Mouse (Mus musculus): ENCODE results near the gene Fam193b.
A peak's percentile ranks its signal among the peaks of the same experiment; 100 is the strongest.

Gene Fam193b

GRCm38 (mm10) chr13:55527834-55528772 lies 42.8 kb downstream of the Fam193b start:
- DNase-seq (ENCODE audit: low spot score in 2 of 2), result peak in 1 of 2 experiments; percentile 42

GRCm38 (mm10) chr13:55527212-55527611 lies 43.7 kb downstream of the Fam193b start:
- peak in 1 of 2 experiments; percentile 19 for DNase-seq (ENCODE audit: low spot score in 2 of 2)

- peak in 1 of 2 experiments; percentile 16 for DNase-seq (ENCODE audit: low spot score in 2 of 2)
Measured at GRCm38 (mm10) chr13:55525733-55526553, 45.0 kb downstream of the Fam193b start.

- no peak for DNase-seq (ENCODE audit: low spot score in 2 of 2)
Measured at GRCm38 (mm10) chr13:55523951-55524600, 46.8 kb downstream of the Fam193b start.

- DNase-seq (ENCODE audit: low spot score in 2 of 2), result no peak
Measured at GRCm38 (mm10) chr13:55523278-55523677, 47.6 kb downstream of the Fam193b start.

- DNase-seq (ENCODE audit: low spot score in 2 of 2), result no peak
Measured at GRCm38 (mm10) chr13:55522730-55523129, 48.2 kb downstream of the Fam193b start.

- no peak for DNase-seq (ENCODE audit: low spot score in 2 of 2)
Measured at GRCm38 (mm10) chr13:55519606-55520005, 51.3 kb downstream of the Fam193b start.

- DNase-seq (ENCODE audit: low spot score in 2 of 2), result peak; percentile 79 to 86
Measured at GRCm38 (mm10) chr13:55516955-55517354, 54.0 kb downstream of the Fam193b start.

GRCm38 (mm10) chr13:55513828-55514227 lies 57.1 kb downstream of the Fam193b start:
- no peak for DNase-seq (ENCODE audit: low spot score in 2 of 2)

- peak; percentile 83 to 84 for DNase-seq (ENCODE audit: low spot score in 2 of 2)
Measured at GRCm38 (mm10) chr13:55513111-55513748, 57.7 kb downstream of the Fam193b start, which contains the start of gene Pdlim7. Gene Pdlim7 (minus strand): TSS chr13:55513676.

GRCm38 (mm10) chr13:55512379-55513031 lies 58.4 kb downstream of the Fam193b start:
- DNase-seq (ENCODE audit: low spot score in 2 of 2), result no peak

GRCm38 (mm10) chr13:55511492-55511861 lies 59.4 kb downstream of the Fam193b start:
- no peak for DNase-seq (ENCODE audit: low spot score in 2 of 2)

GRCm38 (mm10) chr13:55510668-55511491 lies 60.0 kb downstream of the Fam193b start:
- no peak for DNase-seq (ENCODE audit: low spot score in 2 of 2)

- DNase-seq (ENCODE audit: low spot score in 2 of 2), result no peak
Measured at GRCm38 (mm10) chr13:55510332-55510667, 60.6 kb downstream of the Fam193b start.

GRCm38 (mm10) chr13:55508531-55508930 lies 62.4 kb downstream of the Fam193b start:
- no peak for DNase-seq (ENCODE audit: low spot score in 2 of 2)

- no peak for DNase-seq (ENCODE audit: low spot score in 2 of 2)
Measured at GRCm38 (mm10) chr13:55507877-55508276, 63.0 kb downstream of the Fam193b start.

GRCm38 (mm10) chr13:55506697-55507096 lies 64.2 kb downstream of the Fam193b start:
- DNase-seq (ENCODE audit: low spot score in 2 of 2), result no peak

- no peak for DNase-seq (ENCODE audit: low spot score in 2 of 2)
Measured at GRCm38 (mm10) chr13:55505810-55506209, 65.1 kb downstream of the Fam193b start.

GRCm38 (mm10) chr13:55504390-55504789 lies 66.5 kb downstream of the Fam193b start:
- no peak for DNase-seq (ENCODE audit: low spot score in 2 of 2)

- no peak for DNase-seq (ENCODE audit: low spot score in 2 of 2)
Measured at GRCm38 (mm10) chr13:55502405-55502804, 68.5 kb downstream of the Fam193b start.
